Mouse (Mus musculus) small intestine, adult 2 months (tissue): ENCODE results near the gene Ttll4.

ENCODE experiments used
- CTCF ChIP-seq: fragments of 200-500 bp; IDR thresholded peaks from 2 replicates; pipeline ENCODE4 v1.5.1; 2012; ENCODE audit warnings: low read depth, mild to moderate bottlenecking, control low read depth, inconsistent platforms, low read length, moderate library complexity, mixed read lengths; ENCODE audit not compliant: insufficient replicate concordance, insufficient read length; ENCODE audit errors: extremely low read depth
- POLR2A ChIP-seq: fragments of 200-500 bp; IDR thresholded peaks from 2 replicates; pipeline ENCODE4 v1.6.1; 2012; ENCODE audit warnings: low read depth, mild to moderate bottlenecking, control low read depth, inconsistent platforms, low read length, moderate library complexity

GRCm38 (mm10) chr1:74736977-74737376 lies 75.4 kb downstream of the Ttll4 start:
- TF ChIP-seq POLR2A, result no peak
- TF ChIP-seq CTCF, result no peak
